Mouse (Mus musculus) lung, postnatal 14 days (tissue): ENCODE measurements at regions not wholly inside any gene's neighbourhood (a gene's known extent, or its start where the extent isn't known, plus 50 kb on each side); places are given as distances from the start of the nearest gene placed in this dataset.

Experiments
- DNase-seq: peaks from one replicate; pipeline ENCODE4 v3.0.0; 2021

GRCm38 (mm10) chr1:45575131-45575530 lies 72.0 kb upstream of the Col5a2 start:
- DNase-seq, result no peak

- no peak for DNase-seq
Observed at GRCm38 (mm10) chr1:45580466-45580865, 77.4 kb upstream of the Col5a2 start.

- DNase-seq, result peak; percentile 65
Observed at GRCm38 (mm10) chr1:45587351-45588025, 84.4 kb upstream of the Col5a2 start.

- DNase-seq, result no peak
Observed at GRCm38 (mm10) chr1:45597316-45597715, 94.2 kb upstream of the Col5a2 start.

- no peak for DNase-seq
Observed at GRCm38 (mm10) chr1:45599421-45599820, 96.3 kb upstream of the Col5a2 start.

- no peak for DNase-seq
Observed at GRCm38 (mm10) chr1:45600011-45600410, 96.9 kb upstream of the Col5a2 start.

- no peak for DNase-seq
Observed at GRCm38 (mm10) chr1:45605571-45605970, 102.5 kb upstream of the Col5a2 start.

- no peak for DNase-seq
Observed at GRCm38 (mm10) chr1:45608316-45608715, 105.2 kb upstream of the Col5a2 start.

GRCm38 (mm10) chr1:45619008-45619407 lies 115.9 kb upstream of the Col5a2 start:
- no peak for DNase-seq

GRCm38 (mm10) chr1:45625921-45626320 lies 122.8 kb upstream of the Col5a2 start:
- peak; percentile 23 for DNase-seq

GRCm38 (mm10) chr1:45626733-45627132 lies 123.7 kb upstream of the Col5a2 start:
- DNase-seq, result no peak

- DNase-seq, result peak; percentile 61
Observed at GRCm38 (mm10) chr1:45627840-45628239, 124.8 kb upstream of the Col5a2 start.

- no peak for DNase-seq
Observed at GRCm38 (mm10) chr1:45647301-45647700, 144.2 kb upstream of the Col5a2 start.

GRCm38 (mm10) chr1:45653248-45653647 lies 141.7 kb upstream of the Wdr75 start:
- DNase-seq, result no peak

GRCm38 (mm10) chr1:45663882-45664520 lies 131.0 kb upstream of the Wdr75 start:
- no peak for DNase-seq

- peak; percentile 71 for DNase-seq
Observed at GRCm38 (mm10) chr1:45672443-45673156, 122.4 kb upstream of the Wdr75 start.

GRCm38 (mm10) chr1:45675771-45676439 lies 119.1 kb upstream of the Wdr75 start:
- DNase-seq, result no peak

- DNase-seq, result no peak
Observed at GRCm38 (mm10) chr1:45679964-45680709, 114.8 kb upstream of the Wdr75 start.

GRCm38 (mm10) chr1:45700893-45701292 lies 94.1 kb upstream of the Wdr75 start:
- DNase-seq, result no peak

- no peak for DNase-seq
Observed at GRCm38 (mm10) chr1:45701516-45701915, 93.5 kb upstream of the Wdr75 start.

GRCm38 (mm10) chr1:45723369-45723768 lies 71.6 kb upstream of the Wdr75 start:
- DNase-seq, result no peak

GRCm38 (mm10) chr1:45732958-45733357 lies 62.0 kb upstream of the Wdr75 start:
- no peak for DNase-seq

GRCm38 (mm10) chr1:45745136-45745535 lies 49.8 kb upstream of the Wdr75 start:
- no peak for DNase-seq
